Mouse (Mus musculus) neural tube, embryonic 12.5 days (tissue): ENCODE results near the gene Zc3h12c. TPM values are rescaled to one million over a fixed set of nuclear protein-coding genes. Genes with fewer than 3 reads are reported as not detected.
A peak's percentile ranks its signal among the peaks of the same experiment; 100 is the strongest.

ENCODE experiments used
- ATAC-seq: fragments of 200-750 bp; cut with Nextera tagmentation; 2 replicates; pipeline ENCODE4 v1.8.0; 2017; ENCODE audit warnings: low read depth, mild to moderate bottlenecking, moderate TSS enrichment, moderate library complexity; ENCODE audit not compliant: low FRiP score
- H3K27ac ChIP-seq: fragments of 300-500 bp; sonication (generic); 2 replicates; pipeline ENCODE4 v1.5.1; 2016
- H3K27me3 ChIP-seq: fragments of 300-500 bp; sonication (generic); replicated peaks from 2 replicates; pipeline ENCODE4 v1.6.1; 2016; ENCODE audit warnings: mild to moderate bottlenecking
- H3K36me3 ChIP-seq: fragments of 300-500 bp; sonication (generic); 2 replicates; pipeline ENCODE4 v1.6.1; 2016; ENCODE audit warnings: mild to moderate bottlenecking
- H3K4me1 ChIP-seq: fragments of 300-500 bp; sonication (generic); 2 replicates; pipeline ENCODE4 v1.6.1; 2016
- H3K4me2 ChIP-seq: fragments of 300-500 bp; sonication (generic); replicated peaks from 2 replicates; pipeline ENCODE4 v1.6.1; 2016; ENCODE audit warnings: mild to moderate bottlenecking
- H3K4me3 ChIP-seq: fragments of 300-500 bp; sonication (generic); 2 replicates; pipeline ENCODE4 v1.5.1; 2016
- H3K9ac ChIP-seq: fragments of 300-500 bp; sonication (generic); 2 replicates; pipeline ENCODE4 v1.6.1; 2016; ENCODE audit warnings: mild to moderate bottlenecking
- H3K9me3 ChIP-seq: fragments of 300-500 bp; sonication (generic); 2 replicates; pipeline ENCODE4 v1.6.1; 2016; ENCODE audit warnings: mild to moderate bottlenecking
- WGBS: fragments of 180-500 bp; shearing (Covaris S2); methylation state at CpG from one replicate; pipeline ENCODE4 v1.1.7; 2016; 5-methylcytosine and 5-hydroxymethylcytosine counted together
- polyA plus RNA-seq: library from polyadenylated mRNA; unstranded; fragments of >200 nt; fragmentation: Nextera tagmentation; extraction: Ambion mirVana; gene quantifications from 2 replicates; pipeline ENCODE4 v1.2.1, GENCODE M21; 2016

Zc3h12c gene
- polyA plus RNA-seq, 1 experiment from 2014 or later = 8.3 TPM

DNA sequence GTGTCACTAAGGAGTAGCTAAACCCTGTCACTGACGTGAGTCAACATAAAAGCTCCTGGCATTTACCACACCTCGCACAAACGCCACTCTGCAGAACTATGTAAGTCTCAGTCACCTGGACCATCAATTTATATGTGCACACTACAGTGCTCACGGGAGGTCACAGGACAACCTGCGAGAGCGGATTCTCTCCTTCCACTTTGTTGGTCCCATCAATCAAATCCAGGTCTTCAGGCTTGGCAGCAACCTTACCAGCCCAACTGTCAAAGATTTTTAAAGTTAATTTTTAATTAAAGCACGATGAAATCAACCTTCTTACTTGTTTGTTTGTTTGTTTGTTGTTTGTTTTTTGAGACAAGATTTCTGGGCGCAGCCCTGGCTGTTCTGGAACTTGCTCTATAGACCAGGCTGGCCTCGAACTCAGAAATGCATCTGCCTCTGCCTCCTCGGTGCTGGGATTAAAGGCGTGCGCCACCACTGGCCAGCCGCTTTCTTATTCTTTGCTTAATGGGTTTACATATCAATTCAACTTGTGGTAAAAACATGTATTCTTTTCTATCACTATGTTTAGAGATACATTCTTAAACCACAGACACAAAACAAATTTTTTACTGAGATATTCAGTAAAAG is 3.2 kb downstream of the Zc3h12c start:
- Histone ChIP-seq H3K9ac (no peak overlapping the region), H3K36me3 (0 out of 2 replicates have a peak, but pooled peaks cover 3% of the 10 kb centered on the region), H3K27me3 (no peaks in the 10 kb centered on the region), H3K4me3 (no peak overlapping the region), H3K4me1 (peaks cover 8% of the 10 kb centered on the region), H3K9me3 (peaks cover 3% of the 10 kb centered on the region; the same call in 1 of the 2 replicates), H3K4me2 (no peak overlapping the region), H3K27ac (no peak overlapping the region)
- ATAC-seq = no peak
- WGBS = 89% methylated on average over 13 of the region's 13 CpGs

- H3K27ac ChIP-seq = no peak overlapping the region
- no peaks in the 10 kb centered on the region for H3K27me3 ChIP-seq
- no peak for ATAC-seq
- H3K36me3 ChIP-seq = 0 out of 2 replicates have a peak, but pooled peaks cover 3% of the 10 kb centered on the region
- peaks cover 3% of the 10 kb centered on the region; the same call in 1 of the 2 replicates for H3K9me3 ChIP-seq
- H3K9ac ChIP-seq = no peak overlapping the region
- 92% methylated on average over 1 of the region's 1 CpGs for WGBS
- no peak overlapping the region for H3K4me3 ChIP-seq
- H3K4me2 ChIP-seq = no peak overlapping the region
- no peaks in the 10 kb centered on the region for H3K4me1 ChIP-seq
These were observed 7.9 kb downstream of the Zc3h12c start for GRCm38 (mm10) chr9:52160512-52160911.

GRCm38 (mm10) chr9:52158561-52158960 is 9.8 kb downstream of the Zc3h12c start:
- H3K4me3 ChIP-seq = no peak overlapping the region
- H3K27ac ChIP-seq = no peak overlapping the region
- peaks cover 7% of the 10 kb centered on the region for H3K4me1 ChIP-seq
- WGBS = 93% methylated on average over 1 of the region's 1 CpGs
- 0 out of 2 replicates have a peak, but pooled peaks cover 3% of the 10 kb centered on the region for H3K36me3 ChIP-seq
- H3K9ac ChIP-seq = no peak overlapping the region
- no peak overlapping the region for H3K4me2 ChIP-seq
- H3K9me3 ChIP-seq = peaks cover 3% of the 10 kb centered on the region; the same call in 1 of the 2 replicates
- H3K27me3 ChIP-seq = no peaks in the 10 kb centered on the region
- ATAC-seq = no peak

- WGBS = 85% methylated on average over 4 of the region's 4 CpGs
- Histone ChIP-seq H3K4me3 (no peak overlapping the region), H3K9ac (no peak overlapping the region), H3K4me1 (peaks cover 15% of the 10 kb centered on the region), H3K27me3 (no peaks in the 10 kb centered on the region), H3K4me2 (no peak overlapping the region), H3K36me3 (no peaks in the 10 kb centered on the region), H3K9me3 (no peaks in the 10 kb centered on the region), H3K27ac (no peak overlapping the region)
- ATAC-seq = no peak
These were observed 13.0 kb downstream of the Zc3h12c start for GRCm38 (mm10) chr9:52155417-52155816.

GRCm38 (mm10) chr9:52154253-52154652 is 14.1 kb downstream of the Zc3h12c start:
- no peak overlapping the region for H3K27ac ChIP-seq
- peaks cover 15% of the 10 kb centered on the region for H3K4me1 ChIP-seq
- no peaks in the 10 kb centered on the region for H3K36me3 ChIP-seq
- H3K4me2 ChIP-seq = no peak overlapping the region
- no peaks in the 10 kb centered on the region for H3K9me3 ChIP-seq
- H3K4me3 ChIP-seq = no peak overlapping the region
- H3K9ac ChIP-seq = no peak overlapping the region
- H3K27me3 ChIP-seq = no peaks in the 10 kb centered on the region
- ATAC-seq = no peak
- WGBS = 65% methylated on average over 7 of the region's 7 CpGs

DNA sequence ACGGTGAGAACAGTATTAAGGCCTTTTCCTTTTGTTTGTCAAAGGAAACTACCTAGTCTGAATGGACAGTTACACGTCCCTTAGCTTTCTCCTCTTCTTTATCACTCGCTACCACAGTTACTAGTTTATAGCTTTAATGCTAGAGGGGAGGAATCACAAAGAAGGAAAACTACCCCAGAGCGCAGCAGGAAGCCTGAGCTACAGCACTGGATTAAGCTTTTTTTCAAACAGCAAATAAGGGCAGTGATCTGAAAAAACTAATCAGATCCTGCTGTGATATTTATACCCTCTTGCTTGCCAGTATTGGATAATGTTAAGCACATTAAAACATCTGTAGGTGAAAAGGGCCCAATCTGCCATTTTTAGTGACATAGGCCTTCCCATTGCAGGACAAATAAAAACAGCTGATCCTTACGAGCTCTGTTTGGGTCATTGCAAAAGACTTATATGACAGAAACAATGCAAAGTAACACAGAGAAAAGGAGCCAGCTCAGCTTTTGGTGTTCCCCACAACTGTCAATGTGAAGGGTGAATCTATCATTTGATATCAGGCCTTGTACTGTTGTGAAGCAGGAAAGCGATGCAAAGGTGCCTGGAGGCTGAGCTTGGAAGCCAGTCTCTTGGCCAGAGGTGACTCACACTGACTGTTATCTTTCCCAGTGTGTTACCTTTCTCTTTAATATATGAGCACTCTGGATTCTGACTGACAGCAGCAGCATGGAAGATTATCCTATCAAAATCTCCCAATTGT is 16.1 kb downstream of the Zc3h12c start:
- Histone ChIP-seq H3K27ac (no peak overlapping the region), H3K4me2 (no peak overlapping the region), H3K4me3 (no peak overlapping the region), H3K27me3 (no peaks in the 10 kb centered on the region), H3K36me3 (no peaks in the 10 kb centered on the region), H3K9ac (no peak overlapping the region), H3K4me1 (peaks cover 25% of the 10 kb centered on the region), H3K9me3 (no peaks in the 10 kb centered on the region)
- ATAC-seq = no peak
- 45% methylated on average over 6 of the region's 6 CpGs for WGBS

DNA sequence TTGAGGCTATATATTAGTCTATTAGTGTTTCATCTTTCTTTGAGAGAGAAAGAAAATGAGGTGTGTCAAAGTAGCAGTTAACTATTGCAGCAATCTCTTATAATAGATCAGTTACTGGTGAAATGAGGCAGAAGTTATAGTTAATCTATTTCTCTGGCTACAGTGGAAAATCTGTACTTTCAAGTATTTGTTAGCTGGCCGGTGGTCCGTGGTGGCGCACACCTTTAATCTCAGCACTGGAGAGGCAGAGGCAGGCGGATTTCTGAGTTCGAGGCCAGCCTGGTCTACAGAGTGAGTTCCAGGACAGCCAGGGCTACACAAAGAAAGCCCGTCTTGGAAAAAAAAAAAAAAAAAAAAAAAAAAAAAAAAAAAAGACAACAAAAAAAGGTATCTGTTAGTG is 18.6 kb downstream of the Zc3h12c start:
- H3K4me2 ChIP-seq = peak overlapping the region; percentile 51; the same call in 1 of the 2 replicates
- H3K27ac ChIP-seq = no peak overlapping the region

GRCm38 (mm10) chr9:52149286-52149685 is 19.1 kb downstream of the Zc3h12c start:
- Histone ChIP-seq H3K4me3 (peak overlapping the region; percentile 32), H3K27ac (no peak overlapping the region), H3K4me1 (peaks cover 28% of the 10 kb centered on the region), H3K27me3 (no peaks in the 10 kb centered on the region), H3K36me3 (no peaks in the 10 kb centered on the region), H3K9me3 (no peaks in the 10 kb centered on the region), H3K9ac (peak overlapping the region; percentile 19), H3K4me2 (peak overlapping the region; percentile 51)
- peak; percentile 85 for ATAC-seq
- WGBS = 17% methylated on average over 4 of the region's 4 CpGs

More for the DNA sequence above, 18.6 kb downstream of the Zc3h12c start:
- ATAC-seq = peak; percentile 28; the same call in 1 of the 2 replicates
- no peak overlapping the region for H3K4me3 ChIP-seq
- 60% methylated on average over 6 of the region's 6 CpGs for WGBS
- H3K36me3 ChIP-seq = no peaks in the 10 kb centered on the region
- no peak overlapping the region for H3K9ac ChIP-seq
- H3K9me3 ChIP-seq = no peaks in the 10 kb centered on the region
- peaks cover 29% of the 10 kb centered on the region for H3K4me1 ChIP-seq
- no peaks in the 10 kb centered on the region for H3K27me3 ChIP-seq

- Histone ChIP-seq H3K4me3 (peak overlapping the region; percentile 32), H3K9ac (peak overlapping the region; percentile 19), H3K4me1 (peaks cover 23% of the 10 kb centered on the region), H3K9me3 (no peaks in the 10 kb centered on the region), H3K27ac (no peak overlapping the region), H3K36me3 (peaks cover 4% of the 10 kb centered on the region; the same call in 1 of the 2 replicates), H3K27me3 (no peaks in the 10 kb centered on the region), H3K4me2 (peak overlapping the region; percentile 51)
- no peak for ATAC-seq
- WGBS = 52% methylated on average over 4 of the region's 4 CpGs
These were observed 19.5 kb downstream of the Zc3h12c start for GRCm38 (mm10) chr9:52148831-52149230.

DNA sequence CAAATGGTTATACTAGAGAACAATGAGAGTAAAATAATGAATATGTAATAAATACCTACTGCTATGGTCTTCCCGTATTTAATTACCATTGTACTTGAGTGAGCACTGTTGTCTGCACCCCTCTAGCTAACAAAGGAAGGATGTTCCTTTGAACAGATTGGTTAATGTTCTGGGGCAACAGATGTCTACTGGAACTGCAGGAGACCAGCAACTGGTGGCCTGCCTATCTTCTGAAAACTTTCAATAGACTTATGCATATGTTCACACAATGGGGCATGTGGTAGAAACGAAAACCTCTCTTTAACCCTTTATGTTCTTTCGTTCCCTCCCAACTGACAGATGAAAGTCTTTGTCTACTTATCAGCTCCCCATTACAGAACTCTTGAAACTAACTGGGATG is 20.1 kb downstream of the Zc3h12c start:
- peak overlapping the region; percentile 51 for H3K4me2 ChIP-seq
- H3K27ac ChIP-seq = no peak overlapping the region
- H3K4me3 ChIP-seq = peak overlapping the region; percentile 32
- 25% methylated on average over 3 of the region's 3 CpGs for WGBS
- no peak; the same call in 1 of the 2 replicates for ATAC-seq
- H3K27me3 ChIP-seq = no peaks in the 10 kb centered on the region
- peaks cover 23% of the 10 kb centered on the region for H3K4me1 ChIP-seq
- H3K9ac ChIP-seq = no peak overlapping the region
- H3K36me3 ChIP-seq = peaks cover 6% of the 10 kb centered on the region; the same call in 1 of the 2 replicates
- no peaks in the 10 kb centered on the region for H3K9me3 ChIP-seq

- peaks cover 6% of the 10 kb centered on the region; the same call in 1 of the 2 replicates for H3K36me3 ChIP-seq
- ATAC-seq = peak; percentile 69; the same call in 1 of the 2 replicates
- H3K4me2 ChIP-seq = peak overlapping the region; percentile 46
- no peak overlapping the region for H3K27ac ChIP-seq
- no peaks in the 10 kb centered on the region for H3K9me3 ChIP-seq
- H3K4me1 ChIP-seq = peaks cover 19% of the 10 kb centered on the region
- peak overlapping the region; percentile 7; the same call in 1 of the 2 replicates for H3K4me3 ChIP-seq
- H3K27me3 ChIP-seq = no peaks in the 10 kb centered on the region
- H3K9ac ChIP-seq = no peak overlapping the region
- WGBS = 23% methylated on average over 4 of the region's 4 CpGs
These were observed 22.1 kb downstream of the Zc3h12c start for GRCm38 (mm10) chr9:52146241-52146640.

- Histone ChIP-seq H3K4me3 (no peak overlapping the region), H3K36me3 (peaks cover 10% of the 10 kb centered on the region; the same call in 1 of the 2 replicates), H3K4me2 (no peak overlapping the region), H3K27me3 (no peaks in the 10 kb centered on the region), H3K9ac (no peak overlapping the region), H3K4me1 (no peaks in the 10 kb centered on the region), H3K27ac (no peak overlapping the region), H3K9me3 (no peaks in the 10 kb centered on the region)
- ATAC-seq = no peak
- 85% methylated on average over 2 of the region's 2 CpGs for WGBS
These were observed 35.6 kb downstream of the Zc3h12c start for GRCm38 (mm10) chr9:52132771-52133170.
